Mouse (Mus musculus) retina, postnatal 1 day (tissue): ENCODE results near the gene Arhgap42.

Experiments
- DNase-seq: peaks from one replicate; pipeline ENCODE4 v3.0.0-alpha.2; 2012

Gene Arhgap42

GRCm38 (mm10) chr9:8996494-8996893, 242.4 kb downstream of the Arhgap42 start:
- DNase-seq = no peak

GRCm38 (mm10) chr9:8982315-8982714, 256.6 kb downstream of the Arhgap42 start:
- no peak for DNase-seq

GRCm38 (mm10) chr9:8977775-8978174, 261.1 kb downstream of the Arhgap42 start:
- peak; percentile 5 for DNase-seq

GRCm38 (mm10) chr9:8971491-8971890, 267.4 kb downstream of the Arhgap42 start, which contains the start of gene Gm16485:
TSS of gene Gm16485 (plus strand) at chr9:8971791.
- DNase-seq = no peak

GRCm38 (mm10) chr9:8970240-8970639, 268.7 kb downstream of the Arhgap42 start:
- DNase-seq = peak; percentile 11

GRCm38 (mm10) chr9:8964512-8965133, 274.3 kb downstream of the Arhgap42 start:
- DNase-seq = peak; percentile 44

- no peak for DNase-seq
Observed at GRCm38 (mm10) chr9:8953306-8953705, 285.6 kb downstream of the Arhgap42 start.
